ENCODE assay signal across 29 mouse cellular contexts in genomic region chr13:6446976-6447375, GRCm38 (mm10).
"Had no signal": no experiment of that assay in that cellular context is flagged by ENCODE, and none has a peak within 500 bp of the region (broad histone marks: within the 10 kb centered on the region; RNA-seq: fewer than 3 reads in every experiment).

No protein-coding gene starts in this region.

- H3K4me1 ChIP-seq: heart, embryonic 13.5 days; heart, embryonic 15.5 days; hindbrain, embryonic 10.5 days; hindbrain, embryonic 12.5 days; hindbrain, embryonic 13.5 days; hindbrain, embryonic 15.5 days; intestine, embryonic 15.5 days; kidney, embryonic 15.5 days had no signal

- H3K27me3 ChIP-seq: heart, embryonic 13.5 days; heart, embryonic 15.5 days; hindbrain, embryonic 12.5 days; hindbrain, embryonic 13.5 days; hindbrain, embryonic 15.5 days; intestine, embryonic 15.5 days; kidney, embryonic 15.5 days had no signal

- DNase-seq: heart, postnatal 10 days; heart, postnatal 14 days; heart, postnatal 36 days; heart, postnatal 4 days; kidney, adult 11 months; kidney, adult 18-20 months; kidney, adult 2 months; kidney, adult 8-10 months; kidney, adult 9 months; kidney, postnatal 10 days; kidney, postnatal 14 days; kidney, postnatal 25 days; kidney, postnatal 36 days; kidney, postnatal 4 days; layer of hippocampus, adult 9-11 months; layer of hippocampus, postnatal 36 days had no signal

- H3K27ac ChIP-seq: heart, embryonic 13.5 days; heart, embryonic 15.5 days; hindbrain, embryonic 10.5 days; hindbrain, embryonic 12.5 days; hindbrain, embryonic 13.5 days; hindbrain, embryonic 14.5 days; hindbrain, embryonic 15.5 days; hindbrain, postnatal 0 days; intestine, embryonic 15.5 days; kidney, embryonic 15.5 days; kidney, postnatal 0 days; layer of hippocampus, adult 2 months; left cerebral cortex, adult 2 months had no signal

- H3K36me3 ChIP-seq: heart, embryonic 13.5 days; heart, embryonic 15.5 days; hindbrain, embryonic 10.5 days; hindbrain, embryonic 12.5 days; hindbrain, embryonic 13.5 days; hindbrain, embryonic 15.5 days; intestine, embryonic 15.5 days; kidney, embryonic 15.5 days had no signal

- H3K4me3 ChIP-seq: heart, embryonic 13.5 days; heart, embryonic 15.5 days; hindbrain, embryonic 10.5 days; hindbrain, embryonic 12.5 days; hindbrain, embryonic 13.5 days; hindbrain, embryonic 15.5 days; intestine, embryonic 15.5 days; kidney, embryonic 15.5 days; layer of hippocampus, adult 2 months; left cerebral cortex, adult 2 months had no signal

- H3K9ac ChIP-seq: heart, embryonic 13.5 days; heart, embryonic 15.5 days; hindbrain, embryonic 12.5 days; hindbrain, embryonic 13.5 days; hindbrain, embryonic 14.5 days; hindbrain, embryonic 15.5 days; intestine, embryonic 15.5 days; kidney, embryonic 15.5 days had no signal
